Mouse (Mus musculus) CH12.LX (cell line): ENCODE measurements at regions not wholly inside any gene's neighbourhood (a gene's known extent, or its start where the extent isn't known, plus 50 kb on each side); places are given as distances from the start of the nearest gene placed in this dataset.

Source experiments
- DNase-seq: peaks from one replicate; pipeline ENCODE4 v3.0.0-alpha.2; 2013; ENCODE audit errors: extremely low read depth
- H3K27ac ChIP-seq: 2 replicates; pipeline ENCODE4 v1.5.1; 2012; ENCODE audit warnings: low read depth, mild to moderate bottlenecking, control low read depth, moderate library complexity; ENCODE audit not compliant: insufficient read depth
- H3K27me3 ChIP-seq: replicated peaks from 2 replicates; pipeline ENCODE3; 2012; ENCODE audit warnings: inconsistent platforms
- H3K36me3 ChIP-seq, 2 experiments: replicated peaks in 1 of 2; 2 replicates each; pipeline versions ENCODE3 to v1.6.1; 2012; ENCODE audit warnings: inconsistent platforms in 1 of 2, low read length in 1 of 2, mild to moderate bottlenecking in 1 of 2, mixed read lengths in 1 of 2, moderate library complexity in 1 of 2; ENCODE audit not compliant: control insufficient read depth in 1 of 2, insufficient read depth in 1 of 2
- H3K4me1 ChIP-seq, 2 experiments: 2 replicates each; pipeline ENCODE4 v1.6.1; 2012; ENCODE audit warnings: inconsistent platforms in 1 of 2, moderate library complexity in 1 of 2; ENCODE audit not compliant: insufficient read depth in 2 of 2, control insufficient read depth in 1 of 2
- H3K4me2 ChIP-seq: 2 replicates; pipeline ENCODE4 v1.6.1; 2012; ENCODE audit warnings: low read depth, mild to moderate bottlenecking, control low read depth; ENCODE audit not compliant: poor library complexity, insufficient read depth, severe bottlenecking
- H3K4me3 ChIP-seq, 3 experiments: fragments of 150-350 bp in 1 of 3; sonication (generic) in 1 of 3; replicated peaks in 1 of 3; 2 replicates each; pipeline versions ENCODE3 to v1.5.1; 2011 to 2012; ENCODE audit warnings: low read depth in 2 of 3, low read length in 2 of 3, mild to moderate bottlenecking in 2 of 3, moderate library complexity in 2 of 3, control low read depth in 1 of 3, improper control_type of control experiment in 1 of 3, inconsistent platforms in 1 of 3, mixed read lengths in 1 of 3; ENCODE audit not compliant: poor library complexity in 1 of 3
- H3K79me2 ChIP-seq: replicated peaks from 2 replicates; pipeline ENCODE4 v1.6.1; 2012; ENCODE audit warnings: mild to moderate bottlenecking, moderate library complexity; ENCODE audit not compliant: control insufficient read depth, poor library complexity, insufficient read depth, severe bottlenecking; ENCODE audit errors: extremely low read depth
- H3K9ac ChIP-seq: 2 replicates; pipeline ENCODE4 v1.6.1; 2012; ENCODE audit warnings: low read depth, mild to moderate bottlenecking, control low read depth, moderate library complexity; ENCODE audit not compliant: insufficient read depth
- H3K9me3 ChIP-seq: replicated peaks from 2 replicates; pipeline ENCODE3; 2012; ENCODE audit warnings: low read length, inconsistent platforms, mixed read lengths
- BHLHE40 ChIP-seq: IDR thresholded peaks from 2 replicates; pipeline ENCODE4 v1.6.1; 2011; ENCODE audit warnings: mild to moderate bottlenecking, low read depth, low read length, improper control_type of control experiment
- CHD2 ChIP-seq: IDR thresholded peaks from 2 replicates; pipeline ENCODE4 v1.6.1; 2011; ENCODE audit warnings: low read length, improper control_type of control experiment
- E2F4 ChIP-seq: IDR thresholded peaks from 2 replicates; pipeline ENCODE4 v1.6.1; 2011; ENCODE audit warnings: low read depth, low read length, improper control_type of control experiment; ENCODE audit not compliant: insufficient replicate concordance
- ELF1 ChIP-seq: IDR thresholded peaks from 2 replicates; pipeline ENCODE4 v1.6.1; 2014; ENCODE audit warnings: low read depth, mild to moderate bottlenecking, inconsistent platforms, low read length, improper control_type of control experiment
- GABPA ChIP-seq: IDR thresholded peaks from 2 replicates; pipeline ENCODE4 v1.6.1; 2012; ENCODE audit warnings: low read depth, low read length, improper control_type of control experiment, inconsistent platforms; ENCODE audit not compliant: insufficient replicate concordance
- IRF4 ChIP-seq: IDR thresholded peaks from 2 replicates; pipeline ENCODE4 v1.6.1; 2014; ENCODE audit warnings: low read depth, mild to moderate bottlenecking, inconsistent platforms, low read length, improper control_type of control experiment
- JUND ChIP-seq: conservative IDR thresholded peaks from 2 replicates; pipeline ENCODE4 v1.6.1; 2011; ENCODE audit warnings: low read depth, low read length, improper control_type of control experiment
- KAT2A ChIP-seq: IDR thresholded peaks from 2 replicates; pipeline ENCODE4 v1.6.1; 2012; ENCODE audit warnings: low read length, improper control_type of control experiment, inconsistent platforms; ENCODE audit not compliant: insufficient replicate concordance
- MAFK ChIP-seq: IDR thresholded peaks from 2 replicates; pipeline ENCODE4 v1.6.1; 2011; ENCODE audit warnings: low read length, improper control_type of control experiment; ENCODE audit not compliant: insufficient replicate concordance
- MAZ ChIP-seq: IDR thresholded peaks from 2 replicates; pipeline ENCODE4 v1.6.1; 2012; ENCODE audit warnings: low read depth, mild to moderate bottlenecking, inconsistent platforms, low read length, improper control_type of control experiment, moderate library complexity
- MEF2A ChIP-seq: IDR thresholded peaks from 2 replicates; pipeline ENCODE4 v1.6.1; 2014; ENCODE audit warnings: low read depth, mild to moderate bottlenecking, inconsistent platforms, low read length, improper control_type of control experiment, borderline replicate concordance
- NRF1 ChIP-seq: IDR thresholded peaks from 2 replicates; pipeline ENCODE4 v1.6.1; 2014; ENCODE audit warnings: low read depth, mild to moderate bottlenecking, inconsistent platforms, low read length, improper control_type of control experiment, moderate library complexity
- PAX5 ChIP-seq: IDR thresholded peaks from 2 replicates; pipeline ENCODE4 v1.6.1; 2012; ENCODE audit warnings: low read length, inconsistent platforms, mixed read lengths
- POLR2A ChIP-seq: IDR thresholded peaks from 2 replicates; pipeline ENCODE4 v1.6.1; 2011; ENCODE audit warnings: low read depth, mild to moderate bottlenecking, improper control_type of control experiment, low read length
- RAD21 ChIP-seq: IDR thresholded peaks from 2 replicates; pipeline ENCODE4 v1.6.1; 2011; ENCODE audit warnings: low read depth, mild to moderate bottlenecking, low read length, improper control_type of control experiment, moderate library complexity
- SIN3A ChIP-seq: IDR thresholded peaks from 2 replicates; pipeline ENCODE4 v1.6.1; 2012; ENCODE audit warnings: low read length, improper control_type of control experiment, inconsistent platforms
- SMC3 ChIP-seq: IDR thresholded peaks from 2 replicates; pipeline ENCODE4 v1.6.1; 2011; ENCODE audit warnings: low read depth, low read length, improper control_type of control experiment
- TBP ChIP-seq: conservative IDR thresholded peaks from 2 replicates; pipeline ENCODE4 v1.6.1; 2011; ENCODE audit warnings: low read depth, low read length, improper control_type of control experiment
- USF2 ChIP-seq: conservative IDR thresholded peaks from 2 replicates; pipeline ENCODE4 v1.6.1; 2011; ENCODE audit warnings: low read depth, low read length, improper control_type of control experiment
- ZC3H11A ChIP-seq: IDR thresholded peaks from 2 replicates; pipeline ENCODE4 v1.6.1; 2012; ENCODE audit warnings: low read depth, mild to moderate bottlenecking, inconsistent platforms, low read length, improper control_type of control experiment
- ZNF384 ChIP-seq: IDR thresholded peaks from 2 replicates; pipeline ENCODE4 v1.6.1; 2012; ENCODE audit warnings: low read depth, low read length, improper control_type of control experiment, inconsistent platforms
- dilution Hi-C: fragments of 300-500 bp; cut with MboI; formaldehyde crosslinking; loops from 2 replicates; pipeline ENCODE4 v1.14.3; 2020; ENCODE audit warnings: low sequenced_read_pairs; ENCODE audit not compliant: extremely low pct_unique_long_range_greater_than_20kb, extremely low pct_ligation_motif_present
- in situ Hi-C: fragments of 300-500 bp; cut with MboI; formaldehyde crosslinking; loops from 3 replicates; pipeline ENCODE4 v1.14.3; 2019; ENCODE audit warnings: low sequenced_read_pairs, low pct_ligation_motif_present, low pct_unique_long_range_greater_than_20kb, mixed read lengths

DNA sequence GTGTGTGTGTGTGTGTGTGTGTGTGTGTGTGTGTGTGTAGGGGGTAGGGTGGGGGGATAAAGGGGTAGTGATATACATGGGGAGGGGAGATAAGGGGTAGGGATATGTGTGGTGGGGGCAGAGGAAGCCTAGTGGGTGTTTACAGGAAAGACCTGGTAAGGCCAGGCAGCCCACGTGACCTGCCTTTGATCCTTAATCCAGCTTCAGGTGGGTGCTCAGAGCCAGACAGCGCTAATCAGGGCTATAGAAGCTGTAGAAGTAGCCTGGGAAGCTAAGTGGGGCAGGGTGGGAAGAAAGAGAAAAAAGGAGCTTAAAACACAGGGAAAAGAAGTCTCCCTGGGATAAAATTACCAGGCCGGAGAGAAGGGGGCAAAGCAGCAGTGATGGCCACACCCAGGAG is 659.9 kb upstream of the 3110018I06Rik start:
- DNase-seq: no peak
- no peaks in the 10 kb centered on the region for H3K36me3 ChIP-seq
- no peaks in the 10 kb centered on the region for H3K27me3 ChIP-seq
- H3K27ac ChIP-seq: no peak overlapping the region
- in situ Hi-C loops (no loop called here), dilution Hi-C loops (no loop called here)
- no peaks in the 10 kb centered on the region for H3K79me2 ChIP-seq
- no peak overlapping the region for H3K4me3 ChIP-seq
- peaks cover 74% of the 10 kb centered on the region for H3K9me3 ChIP-seq
- H3K9ac ChIP-seq: no peak overlapping the region
- no peaks in the 10 kb centered on the region for H3K4me1 ChIP-seq
- TF ChIP-seq PAX5 (no peak), MAZ (no peak), JUND (no peak), ELF1 (no peak), IRF4 (no peak), POLR2A (no peak), GABPA (no peak), BHLHE40 (no peak), ZNF384 (no peak), RAD21 (no peak), SMC3 (no peak)
- no peak overlapping the region for H3K4me2 ChIP-seq

DNA sequence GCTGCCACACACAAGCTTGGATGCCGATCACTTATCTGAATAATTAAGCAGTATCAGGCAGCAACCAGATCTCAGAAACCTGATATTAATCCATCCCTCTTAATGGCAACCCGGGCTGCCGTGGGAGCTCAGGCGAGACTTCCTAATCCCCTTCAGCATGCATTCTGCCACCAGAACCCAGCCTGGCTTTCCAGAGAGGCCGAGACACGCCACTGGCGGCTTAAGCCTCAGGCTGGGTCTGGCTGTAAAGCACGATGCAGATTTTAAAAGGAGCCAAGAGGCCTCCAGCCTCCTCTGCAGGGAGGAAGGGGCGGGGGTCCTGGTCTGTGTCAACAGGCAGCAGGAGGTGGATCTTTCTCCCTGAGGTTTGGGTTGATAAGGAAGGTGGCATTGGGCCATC is 659.1 kb upstream of the 3110018I06Rik start:
- Histone ChIP-seq H3K79me2 (no peaks in the 10 kb centered on the region), H3K9me3 (peaks cover 82% of the 10 kb centered on the region), H3K9ac (no peak overlapping the region), H3K27ac (no peak overlapping the region), H3K36me3 (no peaks in the 10 kb centered on the region), H3K4me3 (no peak overlapping the region), H3K4me2 (no peak overlapping the region), H3K4me1 (no peaks in the 10 kb centered on the region), H3K27me3 (no peaks in the 10 kb centered on the region)
- in situ Hi-C loops: no loop called here
- dilution Hi-C loops: no loop called here
- no peak for DNase-seq
- TF ChIP-seq USF2 (no peak), SMC3 (no peak), KAT2A (no peak), GABPA (no peak), SIN3A (no peak), MAFK (no peak), ZC3H11A (no peak), BHLHE40 (no peak), E2F4 (no peak), CHD2 (no peak), ZNF384 (no peak), MEF2A (no peak), IRF4 (no peak), JUND (no peak), POLR2A (no peak), TBP (no peak), NRF1 (no peak)
